Mouse (Mus musculus) MEL (cell line): Measurements from ENCODE around the gene Sdhc. TPM values are rescaled to one million over a fixed set of nuclear protein-coding genes. Genes with fewer than 3 reads are reported as not detected.

Experiments
- DNase-seq: peaks from one replicate; pipeline ENCODE4 v3.0.0; 2011; ENCODE audit warnings: low read depth, low spot score
- H3K27ac ChIP-seq: 2 replicates; pipeline ENCODE4 v1.5.1; 2012; ENCODE audit warnings: low read depth, mild to moderate bottlenecking, control low read depth, low read length, moderate library complexity; ENCODE audit not compliant: control insufficient read depth
- H3K27me3 ChIP-seq, 2 experiments: fragments of 150-350 bp in 1 of 2; sonication (generic) in 1 of 2; 2 replicates each; pipeline ENCODE4 v1.6.1; 2012; ENCODE audit warnings: low read length in 2 of 2, mild to moderate bottlenecking in 2 of 2, improper control_type of control experiment in 1 of 2, moderate library complexity in 1 of 2; ENCODE audit not compliant: insufficient read depth in 2 of 2, control insufficient read depth in 1 of 2
- H3K36me3 ChIP-seq, 2 experiments: 2 replicates each; pipeline ENCODE4 v1.6.1; 2012 to 2014; ENCODE audit warnings: low read length in 2 of 2, improper control_type of control experiment in 1 of 2, inconsistent platforms in 1 of 2, mild to moderate bottlenecking in 1 of 2; ENCODE audit not compliant: insufficient read depth in 2 of 2, control insufficient read depth in 1 of 2
- H3K4me1 ChIP-seq, 2 experiments: fragments of 150-350 bp in 1 of 2; sonication (generic) in 1 of 2; 2 replicates each; pipeline ENCODE4 v1.6.1; 2012; ENCODE audit warnings: low read length in 2 of 2, improper control_type of control experiment in 1 of 2, mild to moderate bottlenecking in 1 of 2; ENCODE audit not compliant: insufficient read depth in 2 of 2, control insufficient read depth in 1 of 2
- H3K4me3 ChIP-seq, 2 experiments: fragments of 150-350 bp in 1 of 2; sonication (generic) in 1 of 2; 2 replicates each; pipeline ENCODE4 v1.5.1; 2012; ENCODE audit warnings: low read depth in 2 of 2, low read length in 2 of 2, mild to moderate bottlenecking in 2 of 2, moderate library complexity in 2 of 2, control low read depth in 1 of 2, improper control_type of control experiment in 1 of 2; ENCODE audit not compliant: control insufficient read depth in 1 of 2, insufficient read depth in 1 of 2
- H3K79me2 ChIP-seq: 2 replicates; pipeline ENCODE4 v1.6.1; 2012; ENCODE audit warnings: mild to moderate bottlenecking, low read length, moderate library complexity; ENCODE audit not compliant: control insufficient read depth, poor library complexity, insufficient read depth
- H3K9ac ChIP-seq: 2 replicates; pipeline ENCODE4 v1.6.1; 2012; ENCODE audit warnings: low read depth, mild to moderate bottlenecking, control low read depth, low read length, moderate library complexity; ENCODE audit not compliant: control insufficient read depth, poor library complexity, severe bottlenecking
- H3K9me3 ChIP-seq: fragments of 150-350 bp; sonication (generic); replicated peaks from 2 replicates; pipeline ENCODE4 v1.6.1; 2012; ENCODE audit warnings: mild to moderate bottlenecking, low read length, improper control_type of control experiment, moderate library complexity; ENCODE audit not compliant: insufficient read depth
- BHLHE40 ChIP-seq: IDR thresholded peaks from 2 replicates; pipeline ENCODE4 v1.6.1; 2012; ENCODE audit warnings: low read depth, mild to moderate bottlenecking, inconsistent platforms, low read length, improper control_type of control experiment, borderline replicate concordance
- CTCF ChIP-seq, 3 experiments: IDR thresholded peaks in 2 of 3; conservative IDR thresholded peaks in 1 of 3; 2 replicates each; pipeline ENCODE4 v1.5.1; 2011 to 2012; ENCODE audit warnings: low read length in 3 of 3, low read depth in 2 of 3, mild to moderate bottlenecking in 2 of 3, improper control_type of control experiment in 1 of 3, inconsistent platforms in 1 of 3, mixed read lengths in 1 of 3, moderate library complexity in 1 of 3; ENCODE audit not compliant: control insufficient read depth in 1 of 3, insufficient read depth in 1 of 3, poor library complexity in 1 of 3, severe bottlenecking in 1 of 3
- E2F4 ChIP-seq: IDR thresholded peaks from 2 replicates; pipeline ENCODE4 v1.6.1; 2011; ENCODE audit warnings: low read depth, low read length, improper control_type of control experiment, borderline replicate concordance
- ELF1 ChIP-seq: IDR thresholded peaks from 2 replicates; pipeline ENCODE4 v1.6.1; 2014; ENCODE audit warnings: low read depth, mild to moderate bottlenecking, inconsistent platforms, low read length, improper control_type of control experiment, moderate library complexity
- EP300 ChIP-seq, 2 experiments: IDR thresholded peaks; 2 replicates each; pipeline ENCODE4 v1.6.1; 2011; ENCODE audit warnings: improper control_type of control experiment in 2 of 2, low read length in 2 of 2, low read depth in 1 of 2, mild to moderate bottlenecking in 1 of 2
- ETS1 ChIP-seq: IDR thresholded peaks from 2 replicates; pipeline ENCODE4 v1.6.1; 2012; ENCODE audit warnings: low read depth, mild to moderate bottlenecking, inconsistent platforms, low read length, improper control_type of control experiment, moderate library complexity
- GABPA ChIP-seq: IDR thresholded peaks from 2 replicates; pipeline ENCODE4 v1.6.1; 2012; ENCODE audit warnings: low read depth, mild to moderate bottlenecking, inconsistent platforms, low read length, improper control_type of control experiment, moderate library complexity
- GATA1 ChIP-seq: IDR thresholded peaks from 2 replicates; pipeline ENCODE4 v1.6.1; 2011; ENCODE audit warnings: low read depth, low read length, improper control_type of control experiment
- KAT2A ChIP-seq: conservative IDR thresholded peaks from 2 replicates; pipeline ENCODE4 v1.6.1; 2012; ENCODE audit warnings: low read depth, low read length, improper control_type of control experiment, inconsistent platforms
- MAFK ChIP-seq: IDR thresholded peaks from 2 replicates; pipeline ENCODE4 v1.6.1; 2011; ENCODE audit warnings: low read depth, mild to moderate bottlenecking, low read length, improper control_type of control experiment, borderline replicate concordance
- MYB ChIP-seq: IDR thresholded peaks from 2 replicates; pipeline ENCODE4 v1.6.1; 2011; ENCODE audit warnings: mild to moderate bottlenecking, low read depth, low read length, improper control_type of control experiment
- NELFE ChIP-seq: IDR thresholded peaks from 2 replicates; pipeline ENCODE4 v1.6.1; 2011; ENCODE audit warnings: low read depth, low read length, improper control_type of control experiment
- NRF1 ChIP-seq: IDR thresholded peaks from 2 replicates; pipeline ENCODE4 v1.6.1; 2014; ENCODE audit warnings: low read depth, mild to moderate bottlenecking, inconsistent platforms, low read length, improper control_type of control experiment, moderate library complexity; ENCODE audit not compliant: poor library complexity, insufficient read depth, severe bottlenecking
- POLR2A ChIP-seq, 2 experiments: IDR thresholded peaks; 2 replicates each; pipeline ENCODE4 v1.6.1; 2011 to 2012; ENCODE audit warnings: low read length in 2 of 2, mild to moderate bottlenecking in 2 of 2, control low read depth in 1 of 2, improper control_type of control experiment in 1 of 2, low read depth in 1 of 2, moderate library complexity in 1 of 2; ENCODE audit not compliant: control insufficient read depth in 1 of 2, insufficient read depth in 1 of 2, poor library complexity in 1 of 2
- POLR2AphosphoS5 ChIP-seq: IDR thresholded peaks from 2 replicates; pipeline ENCODE4 v1.6.1; 2012; ENCODE audit warnings: low read depth, borderline replicate concordance, mild to moderate bottlenecking, inconsistent platforms, low read length, moderate library complexity, mixed read lengths
- RAD21 ChIP-seq: IDR thresholded peaks from 2 replicates; pipeline ENCODE4 v1.6.1; 2011; ENCODE audit warnings: mild to moderate bottlenecking, low read depth, low read length, improper control_type of control experiment
- RCOR1 ChIP-seq: IDR thresholded peaks from 2 replicates; pipeline ENCODE4 v1.6.1; 2012; ENCODE audit warnings: low read depth, mild to moderate bottlenecking, inconsistent platforms, low read length, improper control_type of control experiment
- SIN3A ChIP-seq: IDR thresholded peaks from 2 replicates; pipeline ENCODE4 v1.6.1; 2012; ENCODE audit warnings: low read length, improper control_type of control experiment, inconsistent platforms
- SMC3 ChIP-seq: IDR thresholded peaks from 2 replicates; pipeline ENCODE4 v1.6.1; 2011; ENCODE audit warnings: low read depth, low read length, improper control_type of control experiment
- TAL1 ChIP-seq: IDR thresholded peaks from 2 replicates; pipeline ENCODE4 v1.6.1; 2012; ENCODE audit warnings: mild to moderate bottlenecking, inconsistent platforms, low read length, moderate library complexity, mixed read lengths
- TBP ChIP-seq: IDR thresholded peaks from 2 replicates; pipeline ENCODE4 v1.8.0; 2011; ENCODE audit warnings: low read depth, low read length, improper control_type of control experiment
- TCF12 ChIP-seq: IDR thresholded peaks from 2 replicates; pipeline ENCODE4 v1.6.1; 2014; ENCODE audit warnings: low read depth, mild to moderate bottlenecking, inconsistent platforms, low read length, improper control_type of control experiment, moderate library complexity
- ZC3H11A ChIP-seq: IDR thresholded peaks from 2 replicates; pipeline ENCODE4 v1.6.1; 2012; ENCODE audit warnings: low read depth, mild to moderate bottlenecking, inconsistent platforms, low read length, improper control_type of control experiment
- ZMIZ1 ChIP-seq: IDR thresholded peaks from 2 replicates; pipeline ENCODE4 v1.6.1; 2012; ENCODE audit warnings: low read depth, mild to moderate bottlenecking, inconsistent platforms, low read length, improper control_type of control experiment, moderate library complexity
- ZNF384 ChIP-seq: IDR thresholded peaks from 2 replicates; pipeline ENCODE4 v1.6.1; 2012; ENCODE audit warnings: low read depth, mild to moderate bottlenecking, inconsistent platforms, low read length, improper control_type of control experiment
- polyA plus RNA-seq, 2 experiments: library from polyadenylated mRNA; stranded (reverse) in 1 of 2; unstranded in 1 of 2; fragments of >175 nt in 1 of 2; fragments of >200 nt in 1 of 2; gene quantifications; 2 replicates each; pipeline versions ENCODE4 v1.2.1 to v1.2.4; 2012; ENCODE audit warnings: low replicate concordance in 2 of 2, low read depth in 1 of 2; ENCODE audit not compliant: insufficient read length in 2 of 2, insufficient read depth in 1 of 2, missing spikeins in 1 of 2
- total RNA-seq: library from RNA; depleted of rRNA; stranded (reverse); fragments of 300-350 nt; gene quantifications from 2 replicates; pipeline ENCODE4 v1.2.3, GENCODE M21; 2012

The Sdhc gene
- total and polyA plus RNA-seq, 3 experiments = 79.4 to 224 TPM; not detected in 1

GRCm38 (mm10) chr1:171116280-171116679, 34.1 kb downstream of the Sdhc start:
- H3K27me3 ChIP-seq = no peaks in the 10 kb centered on the region
- no peak overlapping the region for H3K27ac ChIP-seq
- DNase-seq = no peak
- no peak overlapping the region for H3K9ac ChIP-seq
- peaks cover 6 to 15% of the 10 kb centered on the region in 2 experiments; a peak in 3 of 4 replicates for H3K4me1 ChIP-seq
- peaks cover 0 to 17% of the 10 kb centered on the region in 2 experiments; a peak in 2 of 4 replicates for H3K36me3 ChIP-seq
- TF ChIP-seq BHLHE40 (peak; percentile 33; the same call in 1 of the 2 replicates), MAFK (no peak), TBP (no peak), ZC3H11A (no peak), SIN3A (no peak), SMC3 (no peak), POLR2A (IDR thresholded peaks at IDR 0.05; ENCODE audit: control insufficient read depth in 1 of 2, insufficient read depth in 1 of 2, low read depth in 1 of 2, low read length in 2 of 2, poor library complexity in 1 of 2) (no peak), ZNF384 (no peak), TAL1 (peak; percentile 22), GATA1 (peak; percentile 69), POLR2AphosphoS5 (no peak), RCOR1 (peak; percentile 56), RAD21 (no peak), TCF12 (peak; percentile 43; the same call in 1 of the 2 replicates), NRF1 (no peak), GABPA (no peak), EP300 (IDR thresholded peaks at IDR 0.05; ENCODE audit: low read depth in 1 of 2, low read length in 2 of 2) (peak; percentile 38 to 64; a peak in 2 of 4 replicates), KAT2A (no peak), ZMIZ1 (no peak), ELF1 (no peak), E2F4 (no peak), CTCF (IDR thresholded peaks at IDR 0.05 in 2 of 3, conservative IDR thresholded peaks at IDR 0.05 in 1 of 3; ENCODE audit: control insufficient read depth in 1 of 3, insufficient read depth in 1 of 3, low read depth in 2 of 3, low read length in 3 of 3, poor library complexity in 1 of 3, severe bottlenecking in 1 of 3) (no peak), ETS1 (no peak), MYB (no peak), NELFE (no peak)
- no peaks in the 10 kb centered on the region; the same call in 1 of the 2 replicates for H3K79me2 ChIP-seq
- H3K4me3 ChIP-seq = no peak overlapping the region; a peak in 1 of 4 replicates
- no peaks in the 10 kb centered on the region for H3K9me3 ChIP-seq
